Mouse (Mus musculus): ENCODE measurements at regions not wholly inside any gene's neighbourhood (a gene's known extent, or its start where the extent isn't known, plus 50 kb on each side); places are given as distances from the start of the nearest gene placed in this dataset.
A peak's percentile ranks its signal among the peaks of the same experiment; 100 is the strongest.

DNA sequence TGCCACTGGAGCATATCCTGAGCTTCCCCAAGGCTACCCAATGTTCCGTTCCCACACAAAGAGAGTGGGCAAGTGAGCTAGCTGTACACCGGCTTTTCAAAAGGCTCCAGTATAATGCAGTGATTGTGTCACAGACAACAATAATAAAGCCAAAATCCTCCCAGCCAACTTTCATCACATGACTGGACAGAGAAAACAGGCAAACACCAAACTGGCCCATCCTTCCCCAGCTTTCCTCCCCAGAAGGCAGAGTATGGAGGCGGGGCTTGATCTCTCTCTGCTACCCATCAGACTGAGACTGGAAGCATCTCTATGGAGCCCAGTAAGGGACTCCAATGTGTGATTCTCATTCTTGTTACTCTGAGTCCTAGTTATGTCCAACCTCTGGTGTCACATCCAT lies 52.8 kb upstream of the Ncam1 start:
- Histone ChIP-seq H3K27me3 (ENCODE audit: control insufficient read depth, insufficient read depth, low read length) (no peaks in the 10 kb centered on the region), H3K9me3 (ENCODE audit: control insufficient read depth, low read length) (no peaks in the 10 kb centered on the region), H3K4me2 (ENCODE audit: low read length) (no peak overlapping the region), H3K36me3 (ENCODE audit: control insufficient read depth, insufficient read depth, low read length) (no peaks in the 10 kb centered on the region), H3K9ac (replicated peaks; ENCODE audit: low read length) (no peak overlapping the region), H3K4me3 (replicated peaks; ENCODE audit: low read depth, low read length) (no peak overlapping the region), H3K4me1 (ENCODE audit: control insufficient read depth, insufficient read depth, low read length) (no peaks in the 10 kb centered on the region), H3K27ac (replicated peaks; ENCODE audit: low read depth, low read length) (no peak overlapping the region)
- ATAC-seq (ENCODE audit: low FRiP score, low TSS enrichment) (no peak), DNase-seq (no peak)
- 60% methylated on average over 3 of the region's 3 CpGs for WGBS

DNA sequence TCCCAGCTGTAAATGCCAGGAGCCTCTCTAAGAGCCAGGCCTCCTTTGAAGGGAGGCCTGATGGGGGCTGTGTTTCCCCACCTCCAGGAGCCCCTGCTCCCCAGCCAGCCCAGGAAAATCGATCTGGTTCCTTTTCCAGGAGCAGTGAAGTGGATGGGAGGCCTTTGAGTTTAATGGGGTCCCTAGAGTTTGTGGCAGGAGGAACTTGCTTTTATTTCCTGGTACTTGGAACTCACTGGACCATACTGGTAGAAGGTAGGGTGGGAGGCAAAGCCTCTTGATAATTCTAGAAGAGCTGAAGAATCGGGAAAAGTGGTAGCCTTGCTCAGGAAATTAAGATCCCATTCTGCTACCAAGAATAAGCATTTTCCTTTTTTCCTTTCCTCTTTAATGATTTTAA lies 50.7 kb upstream of the Ncam1 start:
- ATAC-seq (ENCODE audit: low FRiP score, low TSS enrichment) (no peak), DNase-seq (no peak)
- Histone ChIP-seq H3K27ac (replicated peaks; ENCODE audit: low read depth, low read length) (0 out of 2 replicates have a peak overlapping the region, but pooled peaks have one; percentile 26), H3K9ac (replicated peaks; ENCODE audit: low read length) (no peak overlapping the region), H3K4me3 (replicated peaks; ENCODE audit: low read depth, low read length) (no peak overlapping the region), H3K27me3 (ENCODE audit: control insufficient read depth, insufficient read depth, low read length) (no peaks in the 10 kb centered on the region), H3K36me3 (ENCODE audit: control insufficient read depth, insufficient read depth, low read length) (no peaks in the 10 kb centered on the region), H3K4me1 (ENCODE audit: control insufficient read depth, insufficient read depth, low read length) (no peaks in the 10 kb centered on the region), H3K9me3 (ENCODE audit: control insufficient read depth, low read length) (no peaks in the 10 kb centered on the region), H3K4me2 (ENCODE audit: low read length) (no peak overlapping the region)
- WGBS: 40% methylated on average over 2 of the region's 2 CpGs

DNA sequence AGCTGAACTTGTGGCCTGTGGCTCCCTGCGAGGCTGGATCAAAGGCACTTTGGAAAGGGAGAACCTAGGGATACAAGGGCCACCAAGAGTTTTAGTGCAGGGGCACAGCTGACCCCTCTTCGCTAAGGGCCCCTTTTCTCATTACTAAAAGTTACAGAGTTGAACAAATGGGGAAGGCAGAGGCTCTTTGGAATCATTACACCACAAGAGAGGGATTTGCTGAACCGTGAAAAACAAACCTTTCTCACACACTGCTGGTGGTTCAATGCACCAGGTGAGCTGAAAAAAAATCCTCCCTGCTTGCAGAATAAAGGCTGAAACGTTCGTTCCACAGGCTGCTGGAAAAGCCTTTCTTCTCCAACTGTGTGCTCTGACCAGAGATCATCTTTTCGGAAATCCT lies 50.2 kb upstream of the Ncam1 start:
- no peak overlapping the region for H3K4me2 ChIP-seq (ENCODE audit: low read length)
- ATAC-seq (ENCODE audit: low FRiP score, low TSS enrichment) (no peak), DNase-seq (peak; percentile 41)
- WGBS: 8% methylated on average over 6 of the region's 6 CpGs
- no peaks in the 10 kb centered on the region for H3K27me3 ChIP-seq (ENCODE audit: control insufficient read depth, insufficient read depth, low read length)
- 0 out of 2 replicates have a peak overlapping the region, but pooled peaks have one; percentile 26 for H3K27ac ChIP-seq (replicated peaks; ENCODE audit: low read depth, low read length)
- no peak overlapping the region for H3K9ac ChIP-seq (replicated peaks; ENCODE audit: low read length)
- no peaks in the 10 kb centered on the region for H3K9me3 ChIP-seq (ENCODE audit: control insufficient read depth, low read length)
- H3K4me3 ChIP-seq (replicated peaks; ENCODE audit: low read depth, low read length): no peak overlapping the region
- no peaks in the 10 kb centered on the region for H3K36me3 ChIP-seq (ENCODE audit: control insufficient read depth, insufficient read depth, low read length)
- H3K4me1 ChIP-seq (ENCODE audit: control insufficient read depth, insufficient read depth, low read length): no peaks in the 10 kb centered on the region
